Mouse (Mus musculus) ES-E14 (cell line): ENCODE measurements around the gene Fbxo47. TPM values are rescaled to one million over a fixed set of nuclear protein-coding genes. Genes with fewer than 3 reads are reported as not detected.

Experiments
- DNase-seq: peaks from one replicate; pipeline ENCODE4 v3.0.0-alpha.2; 2013; ENCODE audit warnings: low read depth, low spot score
- H3K27ac ChIP-seq: 2 replicates; pipeline ENCODE4 v1.5.1; 2012; ENCODE audit warnings: low read depth, mild to moderate bottlenecking, low read length, moderate library complexity, mixed read lengths; ENCODE audit not compliant: poor library complexity, insufficient read depth, severe bottlenecking
- H3K36me3 ChIP-seq: 2 replicates; pipeline ENCODE4 v1.6.1; 2012; ENCODE audit warnings: mild to moderate bottlenecking, low read length, moderate library complexity, mixed read lengths; ENCODE audit not compliant: control insufficient read depth, poor library complexity, insufficient read depth, severe bottlenecking
- H3K4me1 ChIP-seq, 2 experiments: fragments of 150-350 bp in 1 of 2; sonication (generic) in 1 of 2; 2 replicates each; pipeline ENCODE4 v1.6.1; 2012; ENCODE audit warnings: low read length in 2 of 2, mild to moderate bottlenecking in 1 of 2, mixed read lengths in 1 of 2; ENCODE audit not compliant: control insufficient read depth in 2 of 2, insufficient read depth in 2 of 2, poor library complexity in 1 of 2
- H3K4me3 ChIP-seq, 2 experiments: fragments of 150-350 bp in 1 of 2; sonication (generic) in 1 of 2; 2 replicates each; pipeline ENCODE4 v1.5.1; 2012; ENCODE audit warnings: low read length in 2 of 2, low read depth in 1 of 2, mild to moderate bottlenecking in 1 of 2, mixed read lengths in 1 of 2; ENCODE audit not compliant: insufficient read depth in 1 of 2, poor library complexity in 1 of 2, severe bottlenecking in 1 of 2
- H3K9ac ChIP-seq: 2 replicates; pipeline ENCODE4 v1.6.1; 2012; ENCODE audit warnings: low read depth, mild to moderate bottlenecking, low read length, mixed read lengths; ENCODE audit not compliant: poor library complexity, insufficient read depth, severe bottlenecking
- H3K9me3 ChIP-seq: fragments of 150-350 bp; sonication (generic); 2 replicates; pipeline ENCODE4 v1.6.1; 2012; ENCODE audit warnings: low read depth, mild to moderate bottlenecking, low read length; ENCODE audit not compliant: control insufficient read depth, insufficient read depth
- CHD2 ChIP-seq: IDR thresholded peaks from 2 replicates; pipeline ENCODE4 v1.6.1; 2014; ENCODE audit warnings: mild to moderate bottlenecking, low read depth, low read length, inconsistent platforms
- HCFC1 ChIP-seq: IDR thresholded peaks from 2 replicates; pipeline ENCODE4 v1.6.1; 2012; ENCODE audit warnings: low read length, inconsistent platforms, borderline replicate concordance; ENCODE audit not compliant: insufficient read depth
- MAFK ChIP-seq: IDR thresholded peaks from 2 replicates; pipeline ENCODE4 v1.6.1; 2014; ENCODE audit warnings: mild to moderate bottlenecking, low read depth, low read length, inconsistent platforms; ENCODE audit not compliant: insufficient read depth
- ZC3H11A ChIP-seq: IDR thresholded peaks from 2 replicates; pipeline ENCODE4 v1.6.1; 2012; ENCODE audit warnings: low read depth, mild to moderate bottlenecking, inconsistent platforms, low read length, borderline replicate concordance
- ZNF384 ChIP-seq: IDR thresholded peaks from 2 replicates; pipeline ENCODE4 v1.6.1; 2012; ENCODE audit warnings: low read depth, low read length, inconsistent platforms
- in situ Hi-C, 2 experiments: fragments of 600-800 bp; cut with MboI; formaldehyde crosslinking; loops; one replicate each; pipeline ENCODE4 v1.15.1; 2025; ENCODE audit warnings: low sequenced_read_pairs in 2 of 2, inconsistent platforms in 1 of 2; ENCODE audit not compliant: unreplicated experiment in 2 of 2
- total RNA-seq: library from RNA; depleted of rRNA; stranded (reverse); fragments of 300-350 nt; gene quantifications from 2 replicates; pipeline ENCODE4 v1.2.3, GENCODE M21; 2012

Gene Fbxo47
- total RNA-seq, 1 experiment, result 4.1 TPM

- H3K9ac ChIP-seq, result 0 out of 2 replicates have a peak overlapping the region, but pooled peaks have one; percentile 23
- peak overlapping the region; percentile 41; the same call in 1 of the 2 replicates for H3K27ac ChIP-seq
- in situ Hi-C loops, result no loop called here
- no peaks in the 10 kb centered on the region for H3K9me3 ChIP-seq
- DNase-seq, result no peak
- peaks cover 57% of the 10 kb centered on the region for H3K36me3 ChIP-seq
- TF ChIP-seq MAFK, result no peak
- TF ChIP-seq ZC3H11A, result no peak
- no peak for TF ChIP-seq ZNF384
- no peak for TF ChIP-seq HCFC1
- no peak for TF ChIP-seq CHD2
- no peak overlapping the region for H3K4me3 ChIP-seq
- H3K4me1 ChIP-seq, result peaks cover 6 to 39% of the 10 kb centered on the region in 2 experiments; a peak in 3 of 4 replicates
Measured at GRCm38 (mm10) chr11:97829913-97830476, 54.0 kb downstream of the Fbxo47 start.

GRCm38 (mm10) chr11:97829365-97829764 lies 54.6 kb downstream of the Fbxo47 start:
- H3K4me1 ChIP-seq, result peaks cover 6 to 42% of the 10 kb centered on the region in 2 experiments; a peak in 3 of 4 replicates
- H3K9me3 ChIP-seq, result no peaks in the 10 kb centered on the region
- H3K27ac ChIP-seq, result no peak overlapping the region
- H3K9ac ChIP-seq, result no peak overlapping the region
- TF ChIP-seq ZC3H11A, result no peak
- no peak for TF ChIP-seq MAFK
- TF ChIP-seq CHD2, result no peak
- TF ChIP-seq ZNF384, result no peak
- no peak for TF ChIP-seq HCFC1
- H3K4me3 ChIP-seq, result no peak overlapping the region
- peaks cover 55% of the 10 kb centered on the region for H3K36me3 ChIP-seq
- in situ Hi-C loops, result no loop called here
- DNase-seq, result no peak

GRCm38 (mm10) chr11:97827654-97828053 lies 56.3 kb downstream of the Fbxo47 start:
- TF ChIP-seq ZC3H11A (no peak), CHD2 (no peak), MAFK (no peak), HCFC1 (no peak), ZNF384 (no peak)
- no peak for DNase-seq
- Histone ChIP-seq H3K9ac (no peak overlapping the region), H3K4me3 (no peak overlapping the region), H3K27ac (peak overlapping the region; percentile 50; the same call in 1 of the 2 replicates), H3K9me3 (no peaks in the 10 kb centered on the region), H3K36me3 (peaks cover 56% of the 10 kb centered on the region), H3K4me1 (peaks cover 6 to 41% of the 10 kb centered on the region in 2 experiments; a peak in 3 of 4 replicates)
- in situ Hi-C loops, result no loop called here

GRCm38 (mm10) chr11:97826414-97826813 lies 57.5 kb downstream of the Fbxo47 start:
- Histone ChIP-seq H3K9ac (no peak overlapping the region), H3K4me1 (peaks cover 6 to 38% of the 10 kb centered on the region in 2 experiments; a peak in 3 of 4 replicates), H3K4me3 (no peak overlapping the region), H3K36me3 (peaks cover 53% of the 10 kb centered on the region), H3K27ac (peak overlapping the region; percentile 50; the same call in 1 of the 2 replicates), H3K9me3 (no peaks in the 10 kb centered on the region)
- TF ChIP-seq CHD2 (no peak), MAFK (no peak), ZC3H11A (no peak)
- DNase-seq, result no peak
- in situ Hi-C loops, result no loop called here

GRCm38 (mm10) chr11:97825971-97826370 lies 58.0 kb downstream of the Fbxo47 start:
- in situ Hi-C loops, result no loop called here
- Histone ChIP-seq H3K27ac (peak overlapping the region; percentile 50; the same call in 1 of the 2 replicates), H3K36me3 (peaks cover 52% of the 10 kb centered on the region), H3K4me1 (peaks cover 6 to 36% of the 10 kb centered on the region in 2 experiments; a peak in 3 of 4 replicates), H3K4me3 (no peak overlapping the region), H3K9ac (no peak overlapping the region), H3K9me3 (no peaks in the 10 kb centered on the region)
- TF ChIP-seq HCFC1, result no peak
- no peak for TF ChIP-seq CHD2
- no peak for TF ChIP-seq ZC3H11A
- TF ChIP-seq MAFK, result no peak
- no peak for TF ChIP-seq ZNF384
- DNase-seq, result no peak
